Mouse (Mus musculus) ES-Bruce4 (cell line): ENCODE measurements at regions not wholly inside any gene's neighbourhood (a gene's known extent, or its start where the extent isn't known, plus 50 kb on each side); places are given as distances from the start of the nearest gene placed in this dataset.

Source experiments
- H3K27ac ChIP-seq: 2 replicates; pipeline ENCODE4 v1.5.1; 2012; ENCODE audit warnings: low read length, inconsistent platforms; ENCODE audit not compliant: insufficient read depth
- H3K27me3 ChIP-seq: 2 replicates; pipeline ENCODE4 v1.6.1; 2012; ENCODE audit warnings: mild to moderate bottlenecking, low read length, inconsistent platforms; ENCODE audit not compliant: control insufficient read depth, poor library complexity, insufficient read depth, severe bottlenecking
- H3K36me3 ChIP-seq: 2 replicates; pipeline ENCODE4 v1.6.1; 2012; ENCODE audit warnings: inconsistent platforms, mild to moderate bottlenecking, low read length, moderate library complexity; ENCODE audit not compliant: control insufficient read depth, poor library complexity, insufficient read depth, severe bottlenecking
- H3K4me1 ChIP-seq: one replicate; pipeline ENCODE4 v1.8.1; 2011; ENCODE audit warnings: low read length; ENCODE audit not compliant: control insufficient read depth, insufficient read depth
- H3K4me3 ChIP-seq: 2 replicates; pipeline ENCODE4 v1.5.1; 2011; ENCODE audit warnings: low read depth, mild to moderate bottlenecking, low read length
- H3K9ac ChIP-seq: 2 replicates; pipeline ENCODE4 v1.6.1; 2012; ENCODE audit warnings: low read depth, mild to moderate bottlenecking, inconsistent platforms; ENCODE audit not compliant: poor library complexity, severe bottlenecking
- H3K9me3 ChIP-seq: replicated peaks from 2 replicates; pipeline ENCODE4 v1.6.1; 2012; ENCODE audit warnings: mild to moderate bottlenecking, low read length, inconsistent platforms; ENCODE audit not compliant: control insufficient read depth, poor library complexity, insufficient read depth, severe bottlenecking
- CTCF ChIP-seq: IDR thresholded peaks from one replicate; pipeline ENCODE4 v1.8.1; 2011; ENCODE audit warnings: low read depth, low read length
- EP300 ChIP-seq: IDR thresholded peaks from 2 replicates; pipeline ENCODE4 v1.6.1; 2011; ENCODE audit warnings: low read depth, low read length; ENCODE audit not compliant: insufficient read depth
- POLR2A ChIP-seq: IDR thresholded peaks from one replicate; pipeline ENCODE4 v1.8.1; 2011; ENCODE audit warnings: low read length; ENCODE audit not compliant: insufficient read depth

DNA sequence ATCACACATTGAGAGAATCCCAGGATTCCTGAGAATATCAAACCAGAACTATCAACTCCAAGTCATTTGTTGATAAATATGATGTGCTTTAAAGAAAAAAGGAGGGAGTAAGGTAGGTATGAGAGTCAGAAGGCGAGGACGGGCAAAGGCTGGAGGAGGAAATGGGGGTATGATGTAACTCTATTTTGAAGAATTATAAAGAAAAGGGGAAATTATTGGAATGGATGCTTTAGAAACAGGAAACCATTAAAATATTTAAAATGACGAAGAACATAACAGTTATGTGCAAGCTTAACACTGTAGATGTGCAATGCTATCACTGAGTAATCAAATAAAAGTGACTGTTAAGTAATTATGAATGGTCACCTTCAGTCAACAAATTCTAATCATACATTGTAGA is 257.4 kb upstream of the Arid1b start:
- Histone ChIP-seq H3K4me3 (no peak overlapping the region), H3K9me3 (no peaks in the 10 kb centered on the region)

DNA sequence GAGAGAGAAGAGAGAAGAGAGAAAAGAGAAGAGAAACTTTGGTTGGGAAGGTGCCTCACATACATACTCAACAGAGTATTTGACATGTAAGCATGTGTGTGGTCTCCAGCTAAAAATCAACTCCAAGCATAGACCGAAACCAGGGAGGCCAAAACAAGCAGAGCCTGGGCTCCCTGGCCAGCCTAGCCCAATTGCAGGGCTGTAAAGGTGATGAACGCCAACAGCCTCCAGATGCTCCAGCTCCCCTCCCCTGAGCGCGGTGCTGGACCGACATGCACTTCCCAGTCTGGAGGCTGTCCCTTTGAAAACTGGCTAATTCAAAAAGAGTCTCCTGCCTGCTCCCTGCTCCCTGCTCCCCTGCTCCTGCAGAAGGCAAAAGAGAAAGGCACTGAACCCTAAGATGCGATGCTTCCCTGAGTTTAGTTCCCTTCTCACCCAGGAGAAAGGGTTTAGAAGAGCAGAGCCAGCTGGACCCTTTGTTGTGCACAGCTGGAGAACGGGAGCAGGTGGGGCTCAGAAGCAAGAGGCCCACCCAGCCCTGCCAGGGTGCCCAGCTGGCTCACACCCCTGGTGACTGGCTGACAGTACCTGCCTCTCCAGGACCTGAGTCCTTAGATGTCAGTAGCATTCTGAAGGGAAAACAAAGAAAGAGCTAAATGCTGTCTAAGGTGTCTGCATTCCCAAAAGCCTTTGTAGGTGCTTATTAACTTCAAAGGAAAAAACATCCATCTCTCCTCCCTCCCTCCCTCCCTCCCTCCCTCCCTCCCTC is 255.2 kb upstream of the Arid1b start:
- no peak overlapping the region for H3K4me3 ChIP-seq
- no peaks in the 10 kb centered on the region for H3K27me3 ChIP-seq
- no peaks in the 10 kb centered on the region for H3K9me3 ChIP-seq
- no peak overlapping the region for H3K27ac ChIP-seq
- H3K4me1 ChIP-seq, result no peaks in the 10 kb centered on the region
- no peaks in the 10 kb centered on the region for H3K36me3 ChIP-seq
- no peak overlapping the region for H3K9ac ChIP-seq
- TF ChIP-seq CTCF (no peak), EP300 (0 out of 2 replicates have a peak, but pooled peaks have one; percentile 6)

More for the DNA sequence above, 257.4 kb upstream of the Arid1b start:
- H3K27ac ChIP-seq, result no peak overlapping the region
- H3K27me3 ChIP-seq, result no peaks in the 10 kb centered on the region; the same call in 1 of the 2 replicates
- TF ChIP-seq CTCF (no peak), POLR2A (no peak), EP300 (no peak)
- H3K4me1 ChIP-seq, result no peaks in the 10 kb centered on the region
- H3K9ac ChIP-seq, result no peak overlapping the region
- H3K36me3 ChIP-seq, result no peaks in the 10 kb centered on the region

DNA sequence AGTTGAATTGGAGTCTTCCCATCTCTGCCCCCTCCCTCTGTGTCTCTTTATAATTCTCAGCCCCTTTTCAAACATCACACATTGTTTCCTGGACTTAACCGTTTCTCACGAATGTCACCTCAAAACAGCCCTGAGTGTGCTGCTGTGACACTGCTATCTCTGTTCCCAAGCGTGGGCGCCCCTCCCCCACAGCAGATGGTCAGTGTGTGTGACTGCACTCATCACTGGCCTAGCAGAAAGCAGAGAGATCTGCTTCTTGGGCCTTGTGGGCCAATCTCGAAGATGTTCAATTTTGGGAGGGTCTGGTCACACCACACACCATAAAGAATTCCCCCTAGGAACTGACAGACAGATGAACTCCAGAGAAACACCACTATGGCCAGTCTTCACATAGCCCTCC is 253.3 kb upstream of the Arid1b start:
- Histone ChIP-seq H3K27me3 (no peaks in the 10 kb centered on the region), H3K36me3 (no peaks in the 10 kb centered on the region), H3K4me3 (no peak overlapping the region), H3K4me1 (no peaks in the 10 kb centered on the region), H3K9me3 (no peaks in the 10 kb centered on the region), H3K27ac (no peak overlapping the region), H3K9ac (no peak overlapping the region)
- no peak for TF ChIP-seq EP300
- TF ChIP-seq CTCF, result no peak
- no peak for TF ChIP-seq POLR2A

DNA sequence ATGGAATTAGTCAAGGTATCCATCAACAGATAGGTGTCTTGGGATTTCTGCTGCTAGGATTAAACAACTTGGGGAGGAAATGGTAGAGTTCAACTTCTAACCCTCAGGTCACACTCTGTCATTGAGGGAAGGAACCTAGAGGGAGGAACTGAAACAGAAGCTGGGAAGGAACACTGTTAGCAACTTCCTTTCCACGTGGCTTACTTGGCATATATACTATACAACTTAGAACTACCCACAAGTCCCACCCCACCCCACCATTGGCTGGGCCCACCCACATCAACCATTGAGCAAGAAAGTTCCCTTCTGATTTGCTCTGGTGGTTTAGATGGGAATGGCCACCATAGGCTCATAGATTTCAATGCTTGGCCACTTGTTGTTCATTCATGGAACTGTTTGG is 251.8 kb upstream of the Arid1b start:
- TF ChIP-seq EP300 (no peak), POLR2A (no peak), CTCF (no peak)
- Histone ChIP-seq H3K4me1 (no peaks in the 10 kb centered on the region), H3K9ac (no peak overlapping the region), H3K27me3 (no peaks in the 10 kb centered on the region), H3K4me3 (no peak overlapping the region), H3K27ac (no peak overlapping the region), H3K36me3 (no peaks in the 10 kb centered on the region), H3K9me3 (no peaks in the 10 kb centered on the region)

DNA sequence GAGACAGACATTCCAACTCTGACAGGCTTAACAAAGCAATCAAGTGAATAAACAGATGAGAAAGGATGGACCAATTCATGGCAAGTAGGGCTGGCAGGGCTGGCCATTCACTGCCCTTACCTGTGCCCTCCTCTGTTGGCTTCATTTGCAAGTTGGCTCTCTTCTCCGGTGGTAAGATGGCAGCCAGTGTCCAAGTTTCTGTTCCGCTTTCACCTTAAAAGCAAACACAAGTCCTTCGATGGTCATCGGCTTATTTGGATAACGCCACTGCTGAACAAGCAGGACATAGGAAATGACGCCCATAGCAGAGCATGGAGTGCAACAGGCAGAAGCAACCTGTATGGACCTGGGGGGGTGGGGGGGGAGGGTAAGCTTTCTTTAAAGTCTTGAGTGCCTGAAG is 231.2 kb upstream of the Arid1b start:
- Histone ChIP-seq H3K36me3 (no peaks in the 10 kb centered on the region), H3K27ac (no peak overlapping the region), H3K27me3 (no peaks in the 10 kb centered on the region), H3K4me1 (no peaks in the 10 kb centered on the region), H3K9me3 (no peaks in the 10 kb centered on the region), H3K4me3 (no peak overlapping the region), H3K9ac (no peak overlapping the region)
- no peak for TF ChIP-seq CTCF
- no peak for TF ChIP-seq POLR2A
- no peak for TF ChIP-seq EP300

DNA sequence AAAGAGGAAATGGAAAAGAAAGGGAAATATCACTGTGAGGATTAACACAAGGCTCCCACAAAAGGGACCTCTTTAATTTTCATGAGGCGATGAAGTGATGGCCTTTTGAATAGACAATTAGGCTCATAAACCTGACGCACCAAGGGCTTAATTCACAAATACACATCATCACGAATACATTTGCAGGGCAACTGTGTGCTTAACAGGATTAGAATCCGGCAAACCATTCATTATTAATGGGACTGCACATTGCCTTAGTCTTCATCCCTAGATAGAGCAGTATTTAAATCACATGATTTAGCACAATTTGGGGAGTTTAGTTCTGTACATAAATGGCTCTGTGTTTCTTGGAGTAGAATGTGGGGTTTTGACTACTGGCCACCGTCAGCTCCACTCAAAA is 228.4 kb upstream of the Arid1b start:
- H3K4me3 ChIP-seq, result no peak overlapping the region
- H3K9me3 ChIP-seq, result no peaks in the 10 kb centered on the region
- H3K27me3 ChIP-seq, result no peaks in the 10 kb centered on the region
- TF ChIP-seq POLR2A (no peak), CTCF (no peak), EP300 (no peak)
- H3K9ac ChIP-seq, result no peak overlapping the region
- H3K36me3 ChIP-seq, result no peaks in the 10 kb centered on the region
- no peak overlapping the region for H3K27ac ChIP-seq
- no peaks in the 10 kb centered on the region for H3K4me1 ChIP-seq
